Mouse (Mus musculus) heart, embryonic 15.5 days (tissue): ENCODE measurements around the gene Sun2. TPM values are rescaled to one million over a fixed set of nuclear protein-coding genes. Genes with fewer than 3 reads are reported as not detected.

Experiments used
- ATAC-seq: fragments of 200-750 bp; cut with Nextera tagmentation; replicated peaks from 2 replicates; pipeline ENCODE4 v1.8.0; 2017; ENCODE audit warnings: low read depth, moderate TSS enrichment; ENCODE audit not compliant: insufficient number of reproducible peaks, insufficient read depth, low FRiP score
- H3K27ac ChIP-seq: fragments of 300-500 bp; sonication (generic); 2 replicates; pipeline ENCODE4 v1.5.1; 2015; ENCODE audit warnings: mild to moderate bottlenecking, inconsistent platforms
- H3K27me3 ChIP-seq: fragments of 300-500 bp; sonication (generic); 2 replicates; pipeline ENCODE4 v1.6.1; 2015; ENCODE audit warnings: inconsistent platforms
- H3K36me3 ChIP-seq: fragments of 300-500 bp; sonication (generic); 2 replicates; pipeline ENCODE4 v1.6.1; 2015; ENCODE audit warnings: mild to moderate bottlenecking, inconsistent platforms
- H3K4me1 ChIP-seq: fragments of 300-500 bp; sonication (generic); replicated peaks from 2 replicates; pipeline ENCODE4 v1.6.1; 2015; ENCODE audit warnings: inconsistent platforms
- H3K4me2 ChIP-seq: fragments of 300-500 bp; sonication (generic); 2 replicates; pipeline ENCODE4 v1.6.1; 2015; ENCODE audit warnings: inconsistent platforms, mild to moderate bottlenecking, moderate library complexity
- H3K4me3 ChIP-seq: fragments of 300-500 bp; sonication (generic); 2 replicates; pipeline ENCODE4 v1.5.1; 2015; ENCODE audit warnings: mild to moderate bottlenecking, inconsistent platforms
- H3K9ac ChIP-seq: fragments of 300-500 bp; sonication (generic); 2 replicates; pipeline ENCODE4 v1.6.1; 2015; ENCODE audit warnings: mild to moderate bottlenecking, inconsistent platforms
- H3K9me3 ChIP-seq: fragments of 300-500 bp; sonication (generic); replicated peaks from 2 replicates; pipeline ENCODE4 v1.6.1; 2016; ENCODE audit warnings: inconsistent platforms
- WGBS: fragments of 180-500 bp; shearing (Covaris S2); methylation state at CpG from one replicate; pipeline ENCODE4 v1.1.7; 2015; ENCODE audit warnings: mixed read lengths; 5-methylcytosine and 5-hydroxymethylcytosine counted together
- polyA plus RNA-seq: library from polyadenylated mRNA; unstranded; fragments of >200 nt; fragmentation: Nextera tagmentation; extraction: Ambion mirVana; gene quantifications from 2 replicates; pipeline ENCODE4 v1.2.1, GENCODE M21; 2015

The Sun2 gene
- polyA plus RNA-seq, 1 experiment from 2014 or later, result 4.7 TPM

DNA sequence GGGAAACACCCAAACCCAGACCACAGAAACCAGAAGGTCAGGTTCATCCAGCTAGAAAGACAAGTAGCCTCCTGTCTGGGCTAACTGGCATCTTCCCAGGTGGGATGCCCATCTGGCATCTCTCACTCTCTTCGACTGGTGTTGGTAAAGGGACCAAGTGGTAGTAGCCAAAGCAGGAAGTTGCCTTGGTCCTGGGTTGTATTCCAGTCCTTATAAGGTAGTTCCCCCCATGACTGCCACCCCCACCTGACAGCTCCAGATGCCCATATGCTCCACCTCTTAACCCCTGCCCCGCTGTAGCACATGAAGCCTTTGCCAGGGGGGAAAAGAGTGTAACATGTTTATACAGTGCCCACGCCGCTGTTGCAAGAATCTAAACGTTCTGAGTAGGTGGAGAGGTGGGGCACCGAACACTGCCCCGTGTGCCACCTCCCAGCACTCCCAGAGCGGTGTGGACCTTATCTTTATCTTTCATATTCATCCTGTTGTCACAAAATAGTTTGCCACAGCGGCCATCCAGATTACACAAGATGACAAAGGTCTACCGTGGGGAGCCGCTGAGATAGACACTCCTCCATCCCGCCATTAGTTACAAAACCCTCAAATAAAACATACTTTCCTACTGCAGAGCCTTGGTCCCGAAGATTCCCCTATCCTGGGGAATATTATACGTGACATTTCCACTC is 1.0 kb downstream of the Sun2 start:
- ATAC-seq, result 0 out of 2 replicates have a peak, but pooled peaks have one; percentile 19

DNA sequence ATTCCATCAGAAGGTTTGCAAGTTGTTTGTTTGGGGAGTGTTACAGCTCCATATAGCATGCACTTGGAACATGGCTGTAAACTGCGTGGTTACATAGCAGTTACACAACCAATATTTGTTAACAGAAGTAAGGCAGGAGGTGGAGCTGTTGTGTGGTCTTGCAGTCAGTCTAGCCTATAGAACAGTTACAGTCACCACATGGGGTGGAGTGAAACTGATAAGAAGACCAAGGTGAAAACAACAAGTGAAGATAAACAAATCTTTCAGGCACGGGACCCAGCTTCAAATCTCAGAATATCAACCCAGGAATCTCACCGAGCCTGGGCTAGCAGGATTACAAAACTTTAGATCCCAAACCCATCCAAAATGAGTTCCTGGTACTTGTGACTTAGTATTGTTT is 1.6 kb downstream of the Sun2 start:
- Histone ChIP-seq H3K4me1 (peaks cover 46% of the 10 kb centered on the region), H3K27me3 (no peaks in the 10 kb centered on the region), H3K36me3 (peaks cover 31% of the 10 kb centered on the region), H3K9ac (peak overlapping the region; percentile 90; the same call in 1 of the 2 replicates), H3K4me3 (peak overlapping the region; percentile 93), H3K9me3 (no peaks in the 10 kb centered on the region), H3K4me2 (peak overlapping the region; percentile 90), H3K27ac (peak overlapping the region; percentile 88)
- WGBS, result 46% methylated on average over 3 of the region's 3 CpGs
- ATAC-seq, result no peak

More for the DNA sequence above, 1.0 kb downstream of the Sun2 start:
- Histone ChIP-seq H3K4me2 (peak overlapping the region; percentile 90), H3K27ac (peak overlapping the region; percentile 88), H3K36me3 (peaks cover 31% of the 10 kb centered on the region), H3K4me1 (peaks cover 43% of the 10 kb centered on the region), H3K9ac (peak overlapping the region; percentile 90), H3K4me3 (peak overlapping the region; percentile 93), H3K27me3 (no peaks in the 10 kb centered on the region), H3K9me3 (no peaks in the 10 kb centered on the region)
- 9% methylated on average over 14 of the region's 14 CpGs for WGBS

- H3K27me3 ChIP-seq, result no peaks in the 10 kb centered on the region
- ATAC-seq, result no peak
- peak overlapping the region; percentile 97 for H3K27ac ChIP-seq
- no peaks in the 10 kb centered on the region for H3K9me3 ChIP-seq
- peaks cover 34% of the 10 kb centered on the region for H3K4me1 ChIP-seq
- H3K4me3 ChIP-seq, result no peak overlapping the region
- WGBS, result 77% methylated on average over 8 of the region's 8 CpGs
- no peak overlapping the region for H3K9ac ChIP-seq
- H3K36me3 ChIP-seq, result peaks cover 65% of the 10 kb centered on the region
- H3K4me2 ChIP-seq, result no peak overlapping the region
Measured at GRCm38 (mm10) chr15:79734311-79734710, 8.0 kb downstream of the Sun2 start.

GRCm38 (mm10) chr15:79733640-79734039 is 8.7 kb downstream of the Sun2 start:
- H3K27ac ChIP-seq, result peak overlapping the region; percentile 97; the same call in 1 of the 2 replicates
- H3K27me3 ChIP-seq, result no peaks in the 10 kb centered on the region
- H3K36me3 ChIP-seq, result peaks cover 65% of the 10 kb centered on the region
- H3K9me3 ChIP-seq, result no peaks in the 10 kb centered on the region
- no peak overlapping the region for H3K9ac ChIP-seq
- H3K4me3 ChIP-seq, result no peak overlapping the region
- H3K4me1 ChIP-seq, result peaks cover 27% of the 10 kb centered on the region
- WGBS, result 75% methylated on average over 4 of the region's 4 CpGs
- no peak for ATAC-seq
- no peak overlapping the region for H3K4me2 ChIP-seq

DNA sequence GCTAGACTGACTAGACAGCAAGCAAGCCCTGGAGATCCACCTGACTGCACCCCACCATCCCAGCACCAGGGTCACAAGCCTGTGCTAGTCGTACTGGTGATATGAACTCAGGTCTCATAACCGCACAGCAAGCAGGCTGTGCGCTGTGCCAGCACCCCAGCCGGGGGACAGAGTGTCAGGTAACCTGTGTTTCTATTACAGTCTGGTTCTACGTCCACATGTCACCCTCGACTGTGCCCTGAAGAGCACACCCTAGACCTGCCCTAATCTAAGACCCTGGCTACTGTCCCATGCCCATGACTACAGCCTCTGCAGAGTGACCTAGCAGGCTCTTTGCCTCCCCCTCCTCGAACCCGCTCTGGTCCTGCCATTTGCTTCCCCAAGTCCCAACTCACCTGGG is 9.1 kb downstream of the Sun2 start:
- 94% methylated on average over 8 of the region's 8 CpGs for WGBS
- H3K36me3 ChIP-seq, result peaks cover 65% of the 10 kb centered on the region
- H3K4me1 ChIP-seq, result peaks cover 23% of the 10 kb centered on the region
- no peak overlapping the region for H3K27ac ChIP-seq
- H3K9ac ChIP-seq, result no peak overlapping the region
- H3K4me3 ChIP-seq, result no peak overlapping the region
- no peak overlapping the region for H3K4me2 ChIP-seq
- H3K27me3 ChIP-seq, result no peaks in the 10 kb centered on the region
- H3K9me3 ChIP-seq, result no peaks in the 10 kb centered on the region
- no peak for ATAC-seq

GRCm38 (mm10) chr15:79731554-79731953 is 10.8 kb downstream of the Sun2 start:
- no peak for ATAC-seq
- 82% methylated on average over 7 of the region's 7 CpGs for WGBS
- Histone ChIP-seq H3K9me3 (no peaks in the 10 kb centered on the region), H3K27me3 (no peaks in the 10 kb centered on the region), H3K4me2 (no peak overlapping the region), H3K4me3 (no peak overlapping the region), H3K27ac (no peak overlapping the region), H3K4me1 (peaks cover 22% of the 10 kb centered on the region), H3K9ac (no peak overlapping the region), H3K36me3 (peaks cover 65% of the 10 kb centered on the region)

GRCm38 (mm10) chr15:79728731-79729388 is 13.5 kb downstream of the Sun2 start:
- ATAC-seq, result no peak
- H3K36me3 ChIP-seq, result peaks cover 90% of the 10 kb centered on the region
- peaks cover under 1% of the 10 kb centered on the region for H3K4me1 ChIP-seq
- no peak overlapping the region for H3K9ac ChIP-seq
- 76% methylated on average over 10 of the region's 10 CpGs for WGBS
- no peak overlapping the region for H3K27ac ChIP-seq
- no peaks in the 10 kb centered on the region for H3K27me3 ChIP-seq
- no peak overlapping the region for H3K4me2 ChIP-seq
- no peak overlapping the region for H3K4me3 ChIP-seq
- H3K9me3 ChIP-seq, result no peaks in the 10 kb centered on the region

- H3K36me3 ChIP-seq, result peaks cover 86% of the 10 kb centered on the region
- H3K4me3 ChIP-seq, result no peak overlapping the region
- no peaks in the 10 kb centered on the region for H3K27me3 ChIP-seq
- H3K9ac ChIP-seq, result no peak overlapping the region
- no peaks in the 10 kb centered on the region for H3K4me1 ChIP-seq
- H3K27ac ChIP-seq, result no peak overlapping the region
- ATAC-seq, result no peak
- H3K4me2 ChIP-seq, result no peak overlapping the region
- H3K9me3 ChIP-seq, result no peaks in the 10 kb centered on the region
- WGBS, result 81% methylated on average over 5 of the region's 5 CpGs
Measured at GRCm38 (mm10) chr15:79728311-79728710, 14.0 kb downstream of the Sun2 start.

GRCm38 (mm10) chr15:79727840-79728239 is 14.5 kb downstream of the Sun2 start:
- H3K4me3 ChIP-seq, result no peak overlapping the region
- H3K9ac ChIP-seq, result no peak overlapping the region
- H3K4me1 ChIP-seq, result no peaks in the 10 kb centered on the region
- H3K27me3 ChIP-seq, result no peaks in the 10 kb centered on the region
- no peaks in the 10 kb centered on the region for H3K9me3 ChIP-seq
- peaks cover 82% of the 10 kb centered on the region for H3K36me3 ChIP-seq
- WGBS, result 94% methylated on average over 6 of the region's 6 CpGs
- no peak overlapping the region for H3K27ac ChIP-seq
- ATAC-seq, result no peak
- H3K4me2 ChIP-seq, result no peak overlapping the region

DNA sequence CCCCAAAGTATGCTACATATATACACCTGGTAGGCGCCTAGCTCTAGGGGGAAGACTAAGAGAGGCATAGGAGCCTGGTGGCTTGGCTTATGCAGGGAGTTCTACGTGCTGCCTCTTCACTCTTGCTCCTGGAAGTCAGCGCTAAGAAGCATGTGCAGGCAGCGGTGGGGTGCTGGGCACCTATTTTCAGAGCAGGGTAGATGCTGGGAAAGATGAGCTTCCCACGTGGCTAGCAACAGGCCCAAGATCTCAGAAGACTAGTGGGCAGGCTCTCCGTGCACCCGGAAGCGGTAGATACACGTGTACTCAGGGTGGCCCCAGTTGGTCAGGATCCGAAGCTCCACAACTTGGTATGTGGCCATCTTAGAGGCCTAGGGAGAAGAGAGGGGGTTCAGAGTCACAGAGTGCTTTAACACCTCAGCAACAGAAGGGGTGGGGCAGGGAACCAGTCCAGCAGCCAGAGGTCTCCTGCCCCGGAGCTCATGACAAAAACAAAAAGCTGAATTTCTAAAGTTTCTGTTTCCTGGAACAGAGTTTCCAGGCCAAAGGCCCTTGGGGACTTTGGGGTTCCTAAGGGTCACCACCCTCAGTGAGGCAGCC is 17.0 kb downstream of the Sun2 start:
- H3K9ac ChIP-seq, result no peak overlapping the region
- no peaks in the 10 kb centered on the region for H3K4me1 ChIP-seq
- no peaks in the 10 kb centered on the region for H3K9me3 ChIP-seq
- H3K36me3 ChIP-seq, result peaks cover 64% of the 10 kb centered on the region
- H3K4me3 ChIP-seq, result no peak overlapping the region
- no peaks in the 10 kb centered on the region for H3K27me3 ChIP-seq
- H3K27ac ChIP-seq, result no peak overlapping the region
- no peak overlapping the region for H3K4me2 ChIP-seq
- 88% methylated on average over 11 of the region's 11 CpGs for WGBS
- ATAC-seq, result no peak

DNA sequence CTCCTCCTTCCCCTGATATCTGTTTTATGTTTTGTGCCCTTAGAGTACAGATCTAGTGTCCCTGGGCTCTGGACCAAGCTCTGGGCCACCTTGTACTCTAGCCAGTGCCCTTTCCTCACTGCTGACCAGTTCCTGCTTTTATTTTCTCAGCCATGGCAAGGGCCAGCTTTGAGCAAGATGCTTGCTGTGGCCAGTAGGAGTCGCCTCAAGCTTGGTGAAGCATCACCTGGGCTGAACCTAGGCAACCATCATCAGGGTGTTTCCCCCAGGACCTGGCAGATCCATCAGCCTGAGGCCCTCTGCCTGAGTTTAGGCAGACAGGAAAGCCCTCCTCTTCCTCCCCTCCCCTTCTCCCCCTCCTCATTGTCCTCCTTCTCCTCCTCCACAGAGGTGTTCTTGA is 18.9 kb downstream of the Sun2 start:
- no peaks in the 10 kb centered on the region for H3K27me3 ChIP-seq
- H3K36me3 ChIP-seq, result peaks cover 61% of the 10 kb centered on the region
- H3K9me3 ChIP-seq, result no peaks in the 10 kb centered on the region
- H3K27ac ChIP-seq, result no peak overlapping the region
- WGBS, result 24% methylated on average over 1 of the region's 1 CpGs
- no peak overlapping the region for H3K4me2 ChIP-seq
- H3K9ac ChIP-seq, result no peak overlapping the region
- ATAC-seq, result peak; percentile 52; the same call in 1 of the 2 replicates
- no peaks in the 10 kb centered on the region for H3K4me1 ChIP-seq
- H3K4me3 ChIP-seq, result no peak overlapping the region
